8 mouse cellular contexts compared by ENCODE assay signal in the genomic region with DNA sequence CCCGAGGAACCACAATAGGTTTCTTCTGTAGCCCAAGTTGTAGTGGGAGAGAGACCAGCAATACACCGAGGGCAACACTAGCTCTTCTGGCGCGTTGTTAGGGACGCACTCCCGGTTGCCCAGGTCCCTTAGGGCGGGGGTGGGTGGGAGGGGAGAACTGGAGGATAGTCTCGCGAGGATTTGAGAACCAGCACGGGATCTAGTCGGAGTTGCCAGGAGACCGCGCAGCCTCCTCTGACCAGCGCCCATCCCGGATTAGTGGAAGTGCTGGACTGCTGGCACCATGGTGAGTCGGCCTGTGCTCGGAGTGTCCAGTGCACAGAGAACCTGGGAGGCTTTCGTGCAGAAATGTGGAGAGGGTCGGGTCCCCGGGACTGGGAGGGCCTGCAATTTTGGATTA. TPM values are rescaled to one million over a fixed set of nuclear protein-coding genes. Genes with fewer than 3 reads are reported as not detected.
A peak's percentile ranks its signal among the peaks of the same experiment; 100 is the strongest.
DNase-seq lines count a peak whose midpoint lies in the region; ATAC-seq lines count a peak whose summit lies in the region.

A gene (plus strand): TSS at position 168 of the 400 bp plus-strand sequence.

- intact Hi-C loops in left cerebral cortex, postnatal 10 days (cut with DNase I): no loop called here

- peak; percentile 89 for DNase-seq in adipocyte (ENCODE audit: low spot score)
- DNase-seq in embryo, embryonic 10 days (ENCODE audit: low spot score): peak; percentile 97
- peak; percentile 88 for DNase-seq in gastrocnemius, postnatal 10 days
- peak; percentile 92 to 94 for DNase-seq in left cerebral cortex, postnatal 10 days (ENCODE audit: extremely low spot score in 1 of 2, low spot score in 2 of 2)
- peak; percentile 88 for DNase-seq in right cerebral cortex, postnatal 25 days
- DNase-seq in urinary bladder, postnatal 4 days (ENCODE audit: low spot score in 2 of 2): peak; percentile 85 to 89

- peak; percentile 96 for ATAC-seq in inflammation-experienced regulatory T-cells, adult 6 months
- peak; percentile 89 for ATAC-seq in megakaryocyte-erythroid progenitor cell, adult 5-6 weeks (replicated peaks; ENCODE audit: low FRiP score, low TSS enrichment, poor library complexity, severe bottlenecking)

RNA-seq across cellular contexts. Expression of the gene that starts here (rescaled TPM):
- 1 to 10 TPM; 5.8 to 7.8 TPM for total RNA-seq in gastrocnemius, postnatal 10 days (2021)
- 10 to 100 TPM in 1 of 3 experiments, 1 to 10 TPM in 2; 6.4 to 10.1 (median 7.3) TPM for polyA plus RNA-seq in inflammation-experienced regulatory T-cells, adult 6 months (2017; shearing (Covaris generic))
- 10 to 100 TPM; 34.1 to 34.8 TPM for total RNA-seq in left cerebral cortex, postnatal 10 days (2021)
- total RNA-seq in megakaryocyte-erythroid progenitor cell, adult 5-6 weeks (2014; fragmentation: Nextera tagmentation): 1.5 and 4.5 TPM in 2 replicates
- 8.6 and 10.8 TPM in 2 replicates for total RNA-seq in megakaryocyte-erythroid progenitor cell, adult 5-6 weeks (2017)

Comparison
In these comparisons a context has a peak if more than half of its experiments do, and no peak if none do; other contexts are left out.
1. Peak in every context shown above with its lines: DNase-seq and ATAC-seq.